Mouse (Mus musculus) myocyte (in vitro differentiated cells): ENCODE measurements around the gene Ipo5. TPM values are rescaled to one million over a fixed set of nuclear protein-coding genes. Genes with fewer than 3 reads are reported as not detected.

Experiments
- H3K27me3 ChIP-seq: one replicate; pipeline ENCODE4 v1.6.1; 2011; ENCODE audit not compliant: control insufficient read depth, insufficient read depth, insufficient read length
- H3K36me3 ChIP-seq: one replicate; pipeline ENCODE4 v1.6.1; 2011; ENCODE audit not compliant: control insufficient read depth, insufficient read depth
- H3K4me2 ChIP-seq: one replicate; pipeline ENCODE4 v1.6.1; 2011; ENCODE audit warnings: low read depth, control low read depth
- H3K4me3 ChIP-seq: one replicate; pipeline ENCODE4 v1.5.1; 2011; ENCODE audit warnings: mild to moderate bottlenecking, control low read depth, moderate library complexity
- H3K79me2 ChIP-seq: one replicate; pipeline ENCODE4 v1.6.1; 2011; ENCODE audit not compliant: control insufficient read depth, insufficient read depth
- H3ac ChIP-seq: one replicate; pipeline ENCODE4 v1.6.1; 2011; ENCODE audit not compliant: control insufficient read depth, insufficient read length
- CEBPB ChIP-seq: IDR thresholded peaks from 2 replicates; pipeline ENCODE4 v1.6.1; 2011; ENCODE audit warnings: mild to moderate bottlenecking, moderate library complexity; ENCODE audit not compliant: poor library complexity, insufficient read depth, severe bottlenecking
- E2F4 ChIP-seq: IDR thresholded peaks from one replicate; pipeline ENCODE4 v1.6.1; 2011; ENCODE audit warnings: mild to moderate bottlenecking, control low read depth, moderate library complexity; ENCODE audit not compliant: insufficient read depth
- MAX ChIP-seq: IDR thresholded peaks from one replicate; pipeline ENCODE4 v1.6.1; 2011; ENCODE audit warnings: low read depth, mild to moderate bottlenecking, control low read depth
- MYOD1 ChIP-seq, 3 experiments: IDR thresholded peaks; one replicate each; pipeline ENCODE4 v1.6.1; 2011; ENCODE audit warnings: control low read depth in 2 of 3, low read depth in 2 of 3, mild to moderate bottlenecking in 2 of 3, moderate library complexity in 1 of 3; ENCODE audit not compliant: insufficient read length in 2 of 3, control insufficient read depth in 1 of 3
- MYOG ChIP-seq, 3 experiments: IDR thresholded peaks; one replicate each; pipeline ENCODE4 v1.6.1; 2011; ENCODE audit warnings: control low read depth in 2 of 3, low read depth in 2 of 3, mild to moderate bottlenecking in 2 of 3; ENCODE audit not compliant: insufficient read length in 2 of 3, control insufficient read depth in 1 of 3, insufficient read depth in 1 of 3
- POLR2A ChIP-seq: IDR thresholded peaks from one replicate; pipeline ENCODE4 v1.6.1; 2011; ENCODE audit warnings: low read depth, mild to moderate bottlenecking, control low read depth, moderate library complexity; ENCODE audit not compliant: insufficient read length
- POLR2AphosphoS2 ChIP-seq: IDR thresholded peaks from one replicate; pipeline ENCODE4 v1.6.1; 2011; ENCODE audit warnings: low read depth, control low read depth; ENCODE audit not compliant: insufficient read length
- REST ChIP-seq: IDR thresholded peaks from one replicate; pipeline ENCODE4 v1.6.1; 2011; ENCODE audit warnings: mild to moderate bottlenecking, control low read depth, moderate library complexity; ENCODE audit not compliant: insufficient read depth, insufficient read length
- SRF ChIP-seq: IDR thresholded peaks from one replicate; pipeline ENCODE4 v1.6.1; 2011; ENCODE audit warnings: low read depth; ENCODE audit not compliant: control insufficient read depth, insufficient read length
- TCF12 ChIP-seq: IDR thresholded peaks from one replicate; pipeline ENCODE4 v1.6.1; 2011; ENCODE audit warnings: mild to moderate bottlenecking, control low read depth; ENCODE audit not compliant: poor library complexity, insufficient read depth, severe bottlenecking
- TCF3 ChIP-seq: IDR thresholded peaks from one replicate; pipeline ENCODE4 v1.6.1; 2011; ENCODE audit warnings: low read depth, control low read depth; ENCODE audit not compliant: insufficient read length
- USF1 ChIP-seq: IDR thresholded peaks from one replicate; pipeline ENCODE4 v1.6.1; 2011; ENCODE audit warnings: low read depth, mild to moderate bottlenecking, control low read depth, moderate library complexity
- polyA plus RNA-seq: library from polyadenylated mRNA; unstranded; fragments of >200 nt; fragmentation: generic; extraction: Trizol; gene quantifications from one replicate; pipeline ENCODE4 v1.2.1, GENCODE M21; 2012; ENCODE audit warnings: missing spikeins

Gene Ipo5
- polyA plus RNA-seq, 1 experiment, result 75.7 TPM

DNA sequence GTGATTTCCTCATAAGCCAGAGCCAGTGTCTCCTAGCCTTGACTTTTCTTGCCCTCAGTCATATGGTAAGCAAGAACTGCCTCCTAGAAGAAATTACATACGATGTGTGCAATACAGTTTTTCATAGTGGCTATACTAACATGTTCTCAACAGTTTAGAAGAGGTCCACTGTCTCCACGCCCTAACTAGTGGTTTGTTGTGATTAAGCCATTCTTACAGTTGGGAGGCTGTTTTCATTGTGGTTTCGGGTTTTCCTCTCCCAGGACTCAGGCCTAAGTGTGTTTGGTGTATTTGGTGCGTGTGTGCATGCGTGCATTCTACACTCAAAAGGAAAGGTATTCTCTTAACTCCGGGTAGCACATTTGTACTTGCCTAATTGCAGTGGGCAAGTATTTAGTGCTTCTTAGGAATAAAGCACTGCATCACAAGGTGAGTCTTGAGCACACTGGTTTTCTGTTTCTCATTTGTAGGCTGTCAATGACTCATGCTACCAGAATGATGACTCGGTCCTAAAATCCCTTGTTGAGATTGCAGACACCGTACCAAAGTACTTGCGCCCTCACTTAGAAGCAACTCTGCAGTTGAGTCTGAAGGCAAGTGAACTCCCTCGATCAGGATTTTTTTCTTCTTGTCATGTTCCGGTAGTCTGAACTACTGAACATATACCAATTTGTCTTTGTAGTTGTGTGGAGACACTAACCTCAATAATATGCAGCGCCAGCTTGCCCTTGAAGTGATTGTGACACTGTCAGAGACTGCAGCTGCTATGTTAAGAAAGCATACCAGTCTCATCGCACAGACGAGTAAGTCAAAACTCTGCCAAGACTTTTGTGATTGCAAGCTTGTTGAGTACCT lies 14.9 kb downstream of the Ipo5 start:
- Histone ChIP-seq H3K36me3 (peaks cover 67% of the 10 kb centered on the region), H3K4me3 (no peak overlapping the region), H3K79me2 (no peaks in the 10 kb centered on the region), H3ac (no peak overlapping the region), H3K4me2 (no peak overlapping the region), H3K27me3 (no peaks in the 10 kb centered on the region)
- TF ChIP-seq USF1 (no peak), MAX (no peak), REST (no peak), TCF3 (no peak), CEBPB (no peak), POLR2A (no peak), MYOD1 (IDR thresholded peaks at IDR 0.05; ENCODE audit: control insufficient read depth in 1 of 3, insufficient read length in 2 of 3, low read depth in 2 of 3) (no peak), E2F4 (no peak), SRF (no peak), TCF12 (no peak), MYOG (IDR thresholded peaks at IDR 0.05; ENCODE audit: control insufficient read depth in 1 of 3, insufficient read depth in 1 of 3, insufficient read length in 2 of 3, low read depth in 2 of 3) (no peak), POLR2AphosphoS2 (no peak)

- Histone ChIP-seq H3K4me3 (no peak overlapping the region), H3K79me2 (no peaks in the 10 kb centered on the region), H3K36me3 (peaks cover 70% of the 10 kb centered on the region), H3ac (no peak overlapping the region), H3K27me3 (no peaks in the 10 kb centered on the region), H3K4me2 (no peak overlapping the region)
- TF ChIP-seq POLR2AphosphoS2, result no peak
Measured at GRCm38 (mm10) chr14:120931236-120931635, 20.2 kb downstream of the Ipo5 start.

DNA sequence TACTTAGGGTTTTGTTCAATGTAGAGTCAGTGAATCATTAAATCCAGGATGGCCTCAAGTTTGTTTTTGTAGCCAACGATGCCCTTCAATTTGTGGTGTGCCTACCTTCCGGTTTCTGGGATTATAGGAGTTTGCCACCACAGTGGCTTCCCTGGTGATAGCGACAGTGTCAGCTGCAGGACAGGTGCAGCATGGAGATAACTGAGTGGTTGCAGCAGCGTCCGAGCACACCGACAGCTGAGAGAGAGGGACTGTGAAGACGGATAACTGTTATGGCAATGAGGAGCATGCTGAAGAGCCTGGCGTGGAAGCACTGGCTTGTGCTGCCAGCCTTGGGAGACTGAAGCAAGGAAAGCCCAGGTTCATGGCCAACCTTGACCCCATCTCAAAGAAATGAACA lies 22.6 kb downstream of the Ipo5 start:
- no peak overlapping the region for H3ac ChIP-seq
- H3K4me2 ChIP-seq, result no peak overlapping the region
- no peaks in the 10 kb centered on the region for H3K27me3 ChIP-seq
- TF ChIP-seq MYOD1 (IDR thresholded peaks at IDR 0.05; ENCODE audit: control insufficient read depth in 1 of 3, insufficient read length in 2 of 3, low read depth in 2 of 3), result peak in 2 of 3 experiments; percentile 96 to 98
- no peak for TF ChIP-seq CEBPB
- peak; percentile 44 for TF ChIP-seq TCF12
- peak; percentile 14 to 99 (median 96) for TF ChIP-seq MYOG (IDR thresholded peaks at IDR 0.05; ENCODE audit: control insufficient read depth in 1 of 3, insufficient read depth in 1 of 3, insufficient read length in 2 of 3, low read depth in 2 of 3)
- TF ChIP-seq TCF3, result peak; percentile 92
- TF ChIP-seq MAX, result no peak
- no peak for TF ChIP-seq E2F4
- no peak for TF ChIP-seq POLR2A
- peaks cover 67% of the 10 kb centered on the region for H3K36me3 ChIP-seq
- H3K4me3 ChIP-seq, result no peak overlapping the region
- H3K79me2 ChIP-seq, result no peaks in the 10 kb centered on the region

GRCm38 (mm10) chr14:120937102-120937501 lies 26.1 kb downstream of the Ipo5 start:
- Histone ChIP-seq H3K4me2 (no peak overlapping the region), H3ac (no peak overlapping the region), H3K36me3 (peaks cover 69% of the 10 kb centered on the region), H3K4me3 (no peak overlapping the region), H3K79me2 (no peaks in the 10 kb centered on the region), H3K27me3 (no peaks in the 10 kb centered on the region)
- TF ChIP-seq SRF, result no peak
- no peak for TF ChIP-seq MYOG (IDR thresholded peaks at IDR 0.05; ENCODE audit: control insufficient read depth in 1 of 3, insufficient read depth in 1 of 3, insufficient read length in 2 of 3, low read depth in 2 of 3)
- no peak for TF ChIP-seq MAX
- TF ChIP-seq POLR2AphosphoS2, result no peak
- no peak for TF ChIP-seq TCF3

GRCm38 (mm10) chr14:120942803-120943202 lies 31.8 kb downstream of the Ipo5 start:
- TF ChIP-seq POLR2A (no peak), TCF3 (no peak), MAX (no peak), POLR2AphosphoS2 (no peak), USF1 (no peak), SRF (no peak), CEBPB (no peak), MYOG (IDR thresholded peaks at IDR 0.05; ENCODE audit: control insufficient read depth in 1 of 3, insufficient read depth in 1 of 3, insufficient read length in 2 of 3, low read depth in 2 of 3) (no peak), REST (no peak), TCF12 (no peak), E2F4 (no peak), MYOD1 (IDR thresholded peaks at IDR 0.05; ENCODE audit: control insufficient read depth in 1 of 3, insufficient read length in 2 of 3, low read depth in 2 of 3) (no peak)
- peaks cover 82% of the 10 kb centered on the region for H3K36me3 ChIP-seq
- no peaks in the 10 kb centered on the region for H3K27me3 ChIP-seq
- H3ac ChIP-seq, result no peak overlapping the region
- no peak overlapping the region for H3K4me2 ChIP-seq
- no peak overlapping the region for H3K4me3 ChIP-seq
- H3K79me2 ChIP-seq, result no peaks in the 10 kb centered on the region
